Mouse (Mus musculus): ENCODE results near the gene Srr. TPM values are rescaled to one million over a fixed set of nuclear protein-coding genes. Genes with fewer than 3 reads are reported as not detected.

Srr gene
- total RNA-seq (2021): 10 to 100 TPM; 24.7 to 28.0 TPM
- long read RNA-seq, experiment 1, transcript Srr-201 (9 exons, 3,699 nt): major isoform, 30 of 50 reads
- long read RNA-seq, experiment 1, partial matches to known transcripts: 4 of 50 reads
- long read RNA-seq, experiment 1, other reads (novel, unspliced or antisense): 13 of 50 reads
- long read RNA-seq, experiment 2, transcript Srr-201 (9 exons, 3,699 nt): major isoform, 15 of 29 reads
- long read RNA-seq, experiment 2, transcript Srr-204 (8 exons, 3,183 nt): minor isoform, 6 of 29 reads
- long read RNA-seq, experiment 2, partial matches to known transcripts: 1 of 29 reads
- long read RNA-seq, experiment 2, other reads (novel, unspliced or antisense): 7 of 29 reads

DNA sequence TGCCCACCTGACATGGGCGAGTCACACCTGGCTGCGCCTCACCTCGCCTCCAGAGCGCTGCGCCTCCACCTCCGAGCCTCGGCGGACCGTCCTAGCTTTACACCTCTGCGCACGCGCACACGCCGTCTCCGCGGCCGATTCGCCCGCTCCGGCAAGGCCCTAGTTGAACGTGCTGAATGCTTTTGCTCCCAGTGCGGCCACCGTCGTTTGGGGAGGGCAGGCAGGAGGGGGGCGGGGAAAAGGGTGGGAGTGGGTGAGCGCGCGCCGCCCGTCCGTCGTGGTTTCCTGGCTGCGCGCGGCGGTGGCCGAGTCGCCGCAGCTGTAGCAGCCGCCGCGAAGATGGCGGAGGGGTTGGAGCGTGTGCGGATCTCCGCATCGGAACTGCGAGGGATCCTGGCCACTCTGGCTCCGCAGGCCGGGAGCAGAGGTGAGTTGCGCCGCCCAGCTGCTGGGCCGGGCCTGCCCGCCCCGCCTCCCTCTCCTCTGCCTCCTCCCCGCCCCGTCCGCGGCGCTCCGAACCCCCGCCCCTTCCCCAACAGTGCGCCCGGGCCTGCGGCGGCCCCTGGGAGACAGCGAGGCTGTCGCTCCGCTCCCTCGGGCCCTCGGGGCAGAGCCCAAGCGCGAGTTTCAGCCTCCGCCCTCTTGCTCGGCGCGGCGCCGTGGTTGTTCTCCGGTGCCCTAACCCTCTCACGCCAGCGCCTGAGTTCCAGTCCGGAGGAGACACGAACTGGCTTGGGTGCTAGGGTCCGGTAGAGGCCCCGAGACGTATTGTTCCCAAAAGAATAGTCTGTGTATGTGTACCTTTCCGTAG is at the start of gene Srr, which contains the start of gene Smg6:
Gene Srr, minus strand, starts transcription at position 372 of the 811 bp plus-strand sequence.
Gene Smg6, plus strand, starts transcription at position 247 of the 811 bp plus-strand sequence.
- DNase-seq: peak; percentile 93

DNA sequence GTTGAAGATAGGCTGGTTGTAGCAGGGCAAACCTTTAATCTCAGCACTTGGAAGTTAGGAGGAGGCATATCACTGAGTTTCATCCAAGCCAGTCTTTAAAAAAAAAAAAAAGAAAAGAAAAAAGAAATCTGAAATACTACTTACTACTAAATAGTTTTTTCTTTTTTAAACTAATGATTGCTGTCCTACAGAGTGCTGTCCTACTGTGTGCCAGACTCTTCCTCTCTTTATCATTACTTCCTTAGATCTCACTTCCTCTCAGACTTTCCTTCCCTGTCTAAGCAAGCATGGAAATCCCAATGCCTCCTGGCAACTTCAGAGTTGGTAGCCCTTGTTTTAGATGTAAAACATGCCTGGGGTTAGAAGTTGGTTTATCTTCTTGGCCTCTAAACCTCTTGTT is 48.9 kb upstream of the Srr start:
- no peak for DNase-seq

DNA sequence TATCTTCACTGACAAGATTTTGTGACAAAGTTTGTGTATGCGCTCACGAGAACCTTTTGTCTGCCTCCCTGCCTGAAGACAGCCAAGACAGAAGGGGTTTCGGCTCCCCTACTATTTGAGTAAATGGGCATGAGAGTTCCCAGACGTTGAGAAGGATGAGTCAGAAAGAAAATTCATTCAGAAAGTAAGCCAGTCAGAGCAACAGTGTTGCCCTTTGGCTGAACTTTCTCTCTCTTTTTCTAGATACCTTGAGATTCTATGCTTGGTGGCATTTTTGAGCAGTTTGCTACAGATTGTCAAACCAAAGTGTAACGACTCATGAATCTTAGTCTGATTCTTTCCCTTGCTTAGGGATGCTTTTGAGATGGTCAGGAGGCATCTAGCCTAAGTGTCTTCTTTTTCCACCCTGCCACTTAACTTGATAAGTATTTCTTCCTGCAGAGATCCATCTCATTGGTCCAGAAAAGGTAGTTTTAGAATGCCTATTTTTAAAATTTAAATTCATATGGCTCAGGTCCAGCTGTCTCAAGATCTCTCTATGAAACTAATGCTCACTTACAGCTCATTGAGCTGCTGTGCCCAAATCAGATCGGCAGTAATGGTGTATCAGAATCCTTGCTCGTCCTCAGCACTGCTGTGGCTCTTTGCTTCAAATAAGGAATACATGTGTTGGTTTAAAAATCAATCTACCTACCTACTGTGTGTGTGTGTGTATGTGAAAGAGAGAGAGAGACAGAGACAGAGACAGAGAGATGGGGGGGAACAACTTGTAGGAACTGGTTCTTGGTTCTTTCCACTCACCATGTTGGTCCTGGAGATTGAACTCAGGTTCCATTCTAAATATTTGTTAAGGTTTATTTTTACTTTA is 47.8 kb upstream of the Srr start:
- no peak for DNase-seq

DNA sequence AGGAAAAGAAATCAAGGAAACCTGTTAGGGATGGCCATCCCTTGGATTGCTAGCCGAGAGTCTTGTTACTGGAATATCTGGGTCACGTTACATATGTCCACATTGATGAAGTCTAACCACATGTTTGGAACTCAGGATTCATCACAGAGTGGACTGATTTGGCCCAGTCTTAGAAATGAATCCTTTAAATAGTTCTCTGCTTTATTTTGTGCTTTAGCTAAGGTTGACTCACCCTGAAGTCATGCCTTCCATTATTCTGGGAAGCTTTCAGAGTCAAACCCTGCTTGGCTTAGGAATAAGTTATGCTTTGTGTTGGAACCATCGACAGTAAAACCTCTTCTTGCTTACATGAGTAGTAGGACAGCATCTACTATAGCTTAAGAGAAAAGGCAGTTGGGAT is 39.8 kb upstream of the Srr start:
- no peak for DNase-seq

DNA sequence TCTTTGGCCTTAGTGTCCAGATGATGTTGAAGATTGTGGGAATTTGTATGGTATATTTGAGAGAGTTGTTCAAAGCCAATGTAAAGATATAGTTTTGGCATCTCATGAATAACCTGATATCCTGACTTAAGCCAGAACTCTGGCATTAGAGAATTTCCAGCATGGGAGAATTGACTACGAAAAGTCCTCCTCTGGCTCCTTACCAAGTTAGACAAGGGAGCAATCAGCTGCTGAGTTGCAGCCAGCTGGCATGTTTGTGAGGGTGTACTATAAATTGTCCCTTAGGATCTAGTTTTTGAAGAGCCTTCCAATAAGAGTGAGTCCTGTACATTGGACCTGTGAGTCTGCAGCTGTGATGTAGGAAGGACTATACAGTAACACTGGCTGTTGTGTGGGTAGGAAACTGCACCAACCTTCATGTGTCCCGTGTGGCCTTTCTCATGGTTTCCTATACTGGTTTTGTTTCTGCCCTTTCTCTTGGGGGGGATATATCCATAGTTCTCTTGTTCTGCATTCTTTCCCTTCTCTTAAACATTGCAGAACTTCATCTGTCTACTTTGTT is 37.2 kb upstream of the Srr start:
- DNase-seq: no peak

DNA sequence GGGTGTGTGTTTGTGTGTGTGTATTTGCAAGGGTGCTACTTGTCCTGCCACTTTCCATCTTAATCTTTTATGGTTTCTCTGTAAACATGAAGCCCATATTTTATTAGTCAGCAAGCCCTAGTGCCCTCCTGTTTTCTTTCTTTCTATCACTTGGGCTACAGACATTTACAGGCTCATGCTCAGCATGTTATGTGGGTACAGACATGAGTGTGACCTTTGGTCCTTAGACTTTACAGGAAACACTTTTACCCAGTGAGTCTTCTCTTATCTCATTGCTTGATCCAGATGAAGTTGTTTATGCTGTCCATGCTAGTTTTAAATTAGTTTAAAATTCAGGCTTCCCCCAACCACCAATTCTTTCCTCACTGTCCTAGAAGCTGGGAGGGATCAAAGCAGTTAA is 36.2 kb upstream of the Srr start:
- no peak for DNase-seq

DNA sequence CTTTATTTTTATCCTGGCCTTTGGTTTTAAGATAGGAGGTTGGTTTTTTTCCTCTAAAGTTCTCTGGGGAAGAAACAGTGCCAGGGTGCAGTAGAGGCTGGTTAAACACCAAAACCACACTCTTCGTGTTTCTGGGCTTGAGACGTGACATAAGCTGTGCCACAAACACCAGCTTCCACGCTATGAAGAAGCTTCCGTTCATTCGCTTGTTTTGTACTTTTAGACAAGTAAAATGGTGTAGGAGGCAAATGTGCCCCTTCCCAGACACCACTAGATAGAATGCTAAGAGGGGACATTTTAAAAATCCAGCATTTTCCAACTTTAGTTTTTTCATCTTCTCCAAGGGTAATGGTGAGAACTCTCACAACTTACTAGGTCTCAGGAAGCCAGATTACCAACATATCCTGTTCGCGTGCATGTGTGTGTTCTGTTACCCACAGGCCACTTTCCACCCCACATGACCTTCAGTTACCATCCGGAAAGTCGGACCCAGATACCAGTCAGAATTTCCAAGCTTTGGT is 34.3 kb upstream of the Srr start:
- DNase-seq: no peak

DNA sequence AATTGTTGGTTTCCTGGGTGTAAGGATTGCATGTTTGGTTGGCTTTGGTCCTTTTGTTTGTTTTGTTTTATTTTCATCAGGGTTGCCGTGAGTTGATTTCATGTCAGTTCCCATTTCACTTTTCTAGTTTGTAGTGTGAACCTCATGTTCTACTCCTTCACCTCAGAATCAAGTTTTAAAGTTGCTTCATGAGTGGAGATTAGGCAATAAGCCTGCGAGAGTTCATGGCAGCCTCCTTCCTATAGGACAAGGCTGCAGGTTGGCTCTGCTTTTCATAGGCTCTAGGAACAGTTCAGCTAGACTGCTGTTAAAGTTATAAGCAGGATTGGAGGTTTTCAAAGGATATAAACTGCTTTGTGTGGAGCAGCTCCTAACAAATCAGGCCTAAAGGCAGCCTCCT is 33.8 kb upstream of the Srr start:
- DNase-seq: no peak

DNA sequence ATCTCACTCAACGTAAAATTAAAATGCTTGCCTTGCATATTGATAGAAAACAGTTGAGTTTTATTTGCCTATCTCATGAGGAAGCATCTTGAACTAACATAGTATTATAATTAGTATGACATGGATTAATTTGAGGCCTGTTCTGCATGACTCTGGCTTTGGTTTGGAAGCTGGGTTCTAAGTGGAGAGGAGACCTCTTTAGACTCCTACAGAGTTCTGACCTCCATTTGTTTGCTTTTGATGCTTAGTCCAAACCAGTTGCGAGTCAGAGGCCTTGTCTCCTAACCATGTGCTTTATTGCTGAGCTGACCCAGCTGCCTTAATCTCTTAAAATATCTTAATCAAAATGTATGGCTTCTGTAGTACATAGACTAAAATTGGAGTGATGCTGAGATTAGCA is 31.9 kb upstream of the Srr start:
- no peak for DNase-seq

DNA sequence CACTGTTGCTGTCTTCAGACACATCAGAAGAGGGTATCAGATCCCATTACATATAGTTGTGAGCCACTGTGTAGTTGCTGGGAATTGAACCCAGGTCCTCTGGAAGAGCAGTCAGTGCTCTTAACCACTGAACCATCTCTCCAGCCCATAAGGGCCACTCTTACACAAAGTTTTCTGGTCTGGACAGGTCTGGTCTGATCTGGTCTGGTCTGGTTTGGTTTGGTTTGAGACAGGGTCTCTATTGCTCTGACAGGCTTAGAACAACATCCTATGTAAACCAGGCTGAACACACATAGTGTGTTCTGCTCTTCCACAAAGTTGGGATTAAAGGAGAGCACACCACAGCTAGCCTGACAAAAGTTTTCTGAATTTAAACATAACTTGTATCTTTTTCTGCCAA is 30.3 kb upstream of the Srr start:
- DNase-seq: no peak

DNA sequence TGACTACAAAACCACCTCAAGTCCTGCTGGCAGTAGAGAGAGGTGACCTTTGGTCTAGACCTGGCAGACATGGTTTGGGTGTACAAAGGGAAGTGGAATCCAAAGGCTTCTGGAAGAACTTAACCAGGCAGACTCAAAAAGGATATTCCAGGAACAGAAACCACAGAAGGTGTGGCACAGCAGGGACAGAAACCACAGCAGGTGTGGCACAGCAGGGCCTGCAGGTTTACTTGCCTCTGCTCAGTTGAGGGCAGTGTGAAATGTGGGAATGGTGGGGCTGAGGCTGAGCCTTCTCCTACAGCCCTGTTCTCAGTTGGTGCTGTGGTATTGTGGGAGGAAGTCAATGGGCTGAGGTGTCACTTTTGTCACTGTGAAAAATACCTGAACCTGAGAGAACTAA is 29.2 kb upstream of the Srr start:
- no peak for DNase-seq

DNA sequence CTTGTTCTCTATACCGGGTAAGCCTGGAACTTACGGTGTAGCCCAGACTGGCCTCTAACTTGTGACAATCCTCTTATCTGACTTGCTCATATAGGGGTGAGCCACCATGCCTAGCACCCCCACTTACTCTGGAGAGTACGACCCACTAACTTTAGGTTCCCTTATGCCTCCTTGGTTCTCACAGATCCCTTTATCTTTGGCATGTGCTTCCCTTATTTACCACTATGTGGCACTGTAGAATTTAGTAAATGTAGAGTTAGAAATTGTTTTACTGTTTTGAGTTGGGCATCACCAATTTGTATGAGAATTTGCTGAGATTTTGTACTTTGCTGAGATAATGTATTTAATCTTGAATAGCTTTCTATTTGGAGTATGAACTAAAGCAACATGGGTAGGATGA is 20.6 kb upstream of the Srr start:
- DNase-seq: no peak

DNA sequence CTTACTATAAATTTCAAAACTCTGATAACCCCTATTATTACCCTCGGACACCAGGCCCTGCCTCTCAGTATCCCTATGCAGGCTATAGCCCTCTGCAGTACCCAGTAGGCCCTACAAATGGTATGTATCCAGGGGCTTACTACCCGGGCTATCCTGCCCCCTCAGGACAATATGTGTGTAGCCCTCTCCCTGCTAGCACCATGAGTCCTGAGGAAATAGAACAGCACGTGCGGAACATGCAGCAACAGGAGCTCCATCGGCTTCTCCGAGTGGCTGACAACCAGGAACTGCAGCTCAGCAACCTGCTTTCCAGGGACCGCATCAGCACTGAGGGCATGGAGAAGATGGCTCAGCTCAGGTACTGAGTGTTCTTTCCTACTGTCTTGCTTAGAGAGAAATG is 4.6 kb upstream of the Srr start:
- no peak for DNase-seq

DNA sequence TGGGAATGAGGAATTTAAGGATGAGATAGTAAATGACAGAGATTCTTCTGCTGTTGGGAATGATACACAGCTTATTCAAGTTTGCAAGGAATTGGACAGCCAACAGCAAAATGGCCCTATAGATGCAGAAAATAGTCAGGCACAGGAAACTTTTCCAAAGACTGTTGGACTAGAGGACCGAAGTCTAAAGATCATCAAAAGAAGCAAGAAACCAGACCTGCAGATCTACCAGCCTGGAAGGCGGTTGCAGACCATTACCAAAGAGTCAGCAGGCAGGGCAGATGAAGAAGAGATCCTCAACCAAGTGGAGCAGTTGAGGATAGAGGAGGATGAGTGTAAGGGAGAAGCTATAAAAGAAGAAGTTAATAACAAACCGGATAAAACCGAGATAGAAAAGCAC is 3.4 kb upstream of the Srr start:
- no peak for DNase-seq

DNA sequence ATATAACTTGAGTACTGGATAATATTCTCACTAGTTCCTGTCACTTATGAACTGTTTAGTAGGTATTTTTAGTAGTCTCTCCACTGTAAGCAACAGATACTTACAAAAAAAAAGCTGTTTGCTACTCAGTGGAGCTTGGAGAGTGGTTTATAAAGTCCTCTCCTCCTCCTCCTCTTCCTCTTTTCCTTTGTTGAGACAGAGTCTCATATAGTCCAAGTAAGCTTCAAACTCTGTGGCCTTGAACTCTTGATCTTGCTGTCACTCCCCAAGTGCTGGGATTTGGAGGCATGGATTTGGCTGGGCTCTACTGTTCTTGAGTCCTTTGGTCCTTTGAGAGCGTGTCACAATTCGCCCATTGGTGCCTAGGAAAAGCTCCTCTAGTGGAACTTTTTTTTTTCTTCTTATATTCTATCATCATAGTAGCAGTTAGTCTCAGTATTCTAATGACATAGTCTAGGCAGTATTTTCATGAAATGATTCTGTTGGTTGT is 1.5 kb upstream of the Srr start:
- no peak for DNase-seq

DNA sequence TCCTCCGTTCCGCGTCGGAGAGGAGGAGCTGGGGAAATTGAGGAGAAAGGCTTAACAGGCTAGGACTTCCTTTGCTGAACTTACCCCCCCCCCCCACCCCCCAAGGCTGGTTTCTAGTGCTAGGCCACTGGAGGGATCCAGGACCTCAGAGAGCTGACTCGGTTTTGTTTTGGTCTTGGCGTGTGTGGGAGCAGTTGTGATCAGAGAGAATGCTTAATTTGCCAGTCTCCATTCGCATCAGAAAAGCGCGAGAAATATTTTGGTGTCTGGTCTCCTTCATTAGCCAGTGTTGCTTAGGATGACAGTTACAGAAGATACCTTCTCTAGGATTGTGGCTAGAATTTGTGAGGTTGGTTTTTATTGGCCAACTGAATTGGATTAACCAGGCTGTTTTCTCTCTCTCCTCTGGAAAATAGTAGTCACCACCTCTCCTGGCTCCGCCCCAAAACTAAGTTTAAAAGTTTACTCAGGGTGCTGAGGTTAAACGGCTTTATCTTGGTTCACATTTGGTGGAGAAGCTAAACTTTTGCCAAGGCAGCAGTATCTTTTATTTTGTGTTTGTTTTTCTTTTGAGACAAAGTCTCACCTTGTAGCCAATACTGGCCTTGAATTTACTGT is 749 bp upstream of the Srr start:
- peak; percentile 9 for DNase-seq

DNA sequence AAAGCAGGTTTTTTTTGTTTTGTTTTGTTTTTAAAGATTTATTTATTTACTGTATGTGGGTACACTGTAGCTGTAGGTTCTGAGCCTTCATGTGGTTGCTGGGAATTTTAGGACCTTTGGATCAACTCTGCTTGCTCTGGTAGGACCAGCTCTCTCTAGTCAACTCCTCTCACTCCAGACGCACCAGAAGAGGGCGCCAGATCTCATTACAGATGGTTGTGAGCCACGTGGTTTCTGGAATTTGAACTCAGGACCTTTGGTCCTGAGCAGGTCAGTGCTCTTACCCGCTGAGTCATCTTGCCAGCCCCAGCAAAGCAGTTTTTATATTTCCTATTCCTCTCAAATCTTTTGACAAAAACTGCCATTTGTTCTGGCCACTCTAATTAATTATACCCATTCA is 1.6 kb downstream of the Srr start:
- peak; percentile 11 for DNase-seq

DNA sequence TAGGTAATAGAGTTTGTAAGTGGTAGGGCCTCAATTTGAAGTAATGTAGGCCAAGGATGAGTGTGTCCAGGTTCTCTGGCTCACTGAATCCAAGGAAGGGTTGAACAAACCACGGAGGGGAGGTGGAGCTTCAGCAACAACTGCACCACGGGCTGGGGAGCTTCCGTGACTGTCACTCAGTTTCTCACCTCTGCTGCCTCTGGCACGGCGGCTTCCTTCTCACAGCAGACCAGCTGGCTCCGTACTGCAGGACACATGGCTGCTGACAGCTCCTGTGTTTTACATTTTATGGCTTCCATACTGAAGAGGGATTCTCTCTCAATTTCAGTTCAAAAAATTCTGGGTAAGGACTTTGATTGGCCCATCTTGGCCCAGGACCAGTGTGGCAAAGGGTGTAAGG is 6.5 kb downstream of the Srr start:
- DNase-seq: no peak

DNA sequence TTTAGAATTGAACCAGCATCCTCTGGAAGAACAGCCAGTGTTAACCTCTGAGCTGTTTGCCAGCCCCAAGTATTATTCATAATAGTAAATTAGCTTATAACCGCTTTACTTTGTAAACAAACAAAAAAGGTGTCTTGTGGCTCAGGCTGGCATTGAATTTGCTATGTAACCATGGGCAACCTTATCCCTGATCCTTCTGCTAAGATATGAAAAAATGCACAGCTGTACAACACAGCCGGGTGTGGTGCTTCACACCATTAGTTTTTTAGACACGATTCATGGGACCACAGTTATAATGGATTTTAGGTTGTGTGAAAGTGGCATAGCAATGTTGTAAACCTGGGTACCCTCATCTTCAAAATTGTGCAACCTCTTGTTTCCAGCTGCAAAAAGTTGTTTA is 13.3 kb downstream of the Srr start:
- no peak for DNase-seq

DNA sequence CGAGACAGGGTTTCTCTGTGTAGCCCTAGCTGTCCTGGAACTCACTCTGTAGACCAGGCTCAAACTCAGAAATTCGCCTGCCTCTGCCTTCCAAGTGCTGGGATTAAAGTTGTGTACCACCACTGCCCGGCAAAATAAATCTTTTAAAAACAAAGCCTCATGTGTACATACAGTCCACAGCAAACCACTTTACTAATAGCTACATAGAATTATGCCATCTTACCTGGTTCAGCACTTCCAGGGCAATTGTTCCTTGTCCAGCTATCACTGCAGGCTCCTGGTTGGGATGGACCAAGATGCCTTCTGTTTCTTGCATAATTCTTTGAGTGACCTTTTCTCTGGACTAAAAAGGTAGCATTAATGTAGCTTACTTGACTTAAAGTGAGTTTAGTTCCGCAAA is 15.8 kb downstream of the Srr start:
- DNase-seq: no peak

DNA sequence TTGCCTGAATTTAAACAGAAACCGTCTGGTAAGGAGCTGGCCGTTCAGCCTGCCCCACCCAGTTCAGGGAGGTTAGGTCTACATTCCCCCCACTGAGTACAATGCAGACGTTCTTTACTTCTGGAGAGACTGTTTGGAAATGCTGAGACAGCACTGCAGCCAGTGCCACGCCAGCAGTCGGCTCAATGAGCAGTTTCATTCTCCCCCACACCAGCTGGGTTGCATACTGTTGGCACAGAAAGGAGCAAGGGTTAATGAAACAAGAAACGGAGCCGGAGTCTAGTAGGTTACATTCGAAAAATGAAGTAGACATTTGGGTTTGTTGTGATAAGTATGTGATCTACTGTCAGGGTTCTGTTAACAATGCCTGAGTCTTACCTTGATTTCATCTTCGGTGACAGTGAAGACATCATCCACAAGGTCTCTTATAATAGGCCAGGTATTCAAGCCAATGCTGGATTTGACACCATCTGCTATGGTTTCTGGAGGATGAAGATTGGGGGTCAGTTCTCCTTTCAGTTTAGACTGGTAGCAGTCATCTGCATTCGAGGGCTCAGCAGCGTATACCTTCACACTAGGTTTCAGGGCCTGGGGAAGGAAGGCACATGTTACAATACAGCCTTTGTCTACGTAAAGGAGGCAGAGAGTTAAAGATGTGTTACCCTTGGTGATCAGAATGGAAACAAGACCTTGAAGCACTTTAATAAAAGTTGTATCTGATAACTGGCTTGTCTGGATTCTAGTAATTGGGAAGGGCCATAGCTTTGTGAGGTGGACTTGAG is 16.9 kb downstream of the Srr start:
- no peak for DNase-seq
